Mouse (Mus musculus): ENCODE results near the gene 1700025C18Rik. TPM values are rescaled to one million over a fixed set of nuclear protein-coding genes. Genes with fewer than 3 reads are reported as not detected.

The 1700025C18Rik gene
- total and polyA plus RNA-seq, 2 experiments from 2014 or later: not detected

DNA sequence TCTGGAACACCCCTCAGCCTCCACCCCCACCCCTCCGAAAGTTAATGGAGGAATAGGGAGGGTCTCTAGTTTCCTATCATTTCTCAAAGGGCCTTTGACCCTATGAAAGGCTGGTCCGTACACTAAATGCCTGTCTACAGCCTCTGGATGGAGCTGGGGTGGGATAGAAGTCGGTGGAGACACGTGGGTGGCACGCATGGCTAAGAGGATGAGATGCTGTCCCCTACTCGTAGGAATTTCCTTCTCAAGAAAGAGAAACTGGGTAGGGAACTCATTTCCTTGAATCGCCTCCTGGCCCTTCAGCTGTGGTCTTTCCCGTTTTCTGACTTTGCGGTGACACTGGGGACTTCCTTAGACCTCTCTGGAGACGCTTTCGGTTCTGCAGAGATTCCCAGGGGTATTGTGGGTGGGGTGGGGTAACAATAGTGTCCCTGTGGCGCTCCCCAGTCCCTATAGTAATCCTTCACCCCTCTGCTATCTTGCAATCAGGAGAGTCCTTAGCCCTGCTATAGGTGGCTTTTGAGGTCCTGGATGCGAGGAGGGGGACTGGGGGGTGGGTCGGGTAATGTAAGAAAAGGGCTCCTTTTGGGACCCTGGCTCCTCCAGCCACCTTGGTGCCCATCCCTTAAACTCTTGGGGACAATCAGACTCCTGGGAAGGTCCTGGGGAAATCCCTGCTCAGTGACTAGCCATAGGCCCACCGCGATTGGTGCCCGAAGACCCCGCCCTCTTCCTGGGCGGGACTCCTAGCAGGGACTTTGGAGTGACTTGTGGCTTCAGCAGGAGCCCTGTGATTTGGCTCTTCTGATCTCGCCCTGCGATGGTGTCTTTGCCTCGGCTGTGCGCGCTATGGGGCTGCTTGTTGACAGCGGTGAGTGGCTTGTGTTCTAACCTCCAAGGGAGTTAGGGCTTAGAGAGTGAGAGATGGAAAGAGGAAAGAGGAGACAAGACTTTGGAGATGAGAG is 35.4 kb downstream of the 1700025C18Rik start, which contains the start of gene Cd40:
Cd40 (plus strand) TSS at position 740 of the 965 bp plus-strand sequence.
- 13% methylated on average over 25 of the region's 25 CpGs for WGBS
- DNase-seq (ENCODE audit: low spot score): peak; percentile 44

GRCm38 (mm10) chr2:165051566-165051965 is 39.0 kb downstream of the 1700025C18Rik start:
- WGBS: 18% methylated on average over 11 of the region's 11 CpGs
- Histone ChIP-seq H3K4me3 (ENCODE audit: low read depth, low read length) (no peak overlapping the region), H3K4me2 (ENCODE audit: low read depth, low read length, poor library complexity, severe bottlenecking) (peak overlapping the region; percentile 9; the same call in 1 of the 2 replicates), H3K9me3 (ENCODE audit: low read length) (no peaks in the 10 kb centered on the region), H3K4me1 (ENCODE audit: insufficient read depth, low read length) (no peaks in the 10 kb centered on the region), H3K27me3 (ENCODE audit: insufficient read depth, low read length) (no peaks in the 10 kb centered on the region), H3K27ac (ENCODE audit: low read depth, low read length) (peak overlapping the region; percentile 60), H3K9ac (replicated peaks; ENCODE audit: low read length, poor library complexity, severe bottlenecking) (no peak overlapping the region), H3K36me3 (ENCODE audit: insufficient read depth, low read length) (no peaks in the 10 kb centered on the region)
- peak; percentile 44; the same call in 1 of the 2 replicates for ATAC-seq (ENCODE audit: low FRiP score)
- DNase-seq (ENCODE audit: low spot score): no peak
- no peak for TF ChIP-seq CTCF (IDR thresholded peaks at IDR 0.05)

More for the DNA sequence above, 35.4 kb downstream of the 1700025C18Rik start, which contains the start of gene Cd40:
- Histone ChIP-seq H3K27me3 (ENCODE audit: insufficient read depth, low read length) (no peaks in the 10 kb centered on the region), H3K9me3 (ENCODE audit: low read length) (no peaks in the 10 kb centered on the region), H3K4me3 (ENCODE audit: low read depth, low read length) (peak within 1 kb of the TSS; percentile 10; the same call in 1 of the 2 replicates), H3K27ac (ENCODE audit: low read depth, low read length) (no peak within 1 kb of the TSS), H3K9ac (replicated peaks; ENCODE audit: low read length, poor library complexity, severe bottlenecking) (no peak within 1 kb of the TSS), H3K4me1 (ENCODE audit: insufficient read depth, low read length) (no peaks in the 10 kb centered on the region), H3K36me3 (ENCODE audit: insufficient read depth, low read length) (no peaks in the 10 kb centered on the region), H3K4me2 (ENCODE audit: low read depth, low read length, poor library complexity, severe bottlenecking) (peak within 1 kb of the TSS; percentile 28)
- no peak for ATAC-seq (ENCODE audit: low FRiP score)
- no peak for TF ChIP-seq CTCF (IDR thresholded peaks at IDR 0.05)

- H3K27me3 ChIP-seq (ENCODE audit: insufficient read depth, low read length): no peaks in the 10 kb centered on the region
- ATAC-seq (ENCODE audit: low FRiP score): 0 out of 2 replicates have a peak, but pooled peaks have one; percentile 23
- no peak for DNase-seq (ENCODE audit: low spot score)
- WGBS: 64% methylated on average over 18 of the region's 18 CpGs
- no peak overlapping the region for H3K4me3 ChIP-seq (ENCODE audit: low read depth, low read length)
- H3K27ac ChIP-seq (ENCODE audit: low read depth, low read length): peak overlapping the region; percentile 60
- no peak; the same call in 1 of the 2 replicates for TF ChIP-seq CTCF (IDR thresholded peaks at IDR 0.05)
- H3K4me2 ChIP-seq (ENCODE audit: low read depth, low read length, poor library complexity, severe bottlenecking): no peak overlapping the region
- no peaks in the 10 kb centered on the region for H3K9me3 ChIP-seq (ENCODE audit: low read length)
- no peaks in the 10 kb centered on the region for H3K36me3 ChIP-seq (ENCODE audit: insufficient read depth, low read length)
- no peaks in the 10 kb centered on the region for H3K4me1 ChIP-seq (ENCODE audit: insufficient read depth, low read length)
- no peak overlapping the region for H3K9ac ChIP-seq (replicated peaks; ENCODE audit: low read length, poor library complexity, severe bottlenecking)
Observed at GRCm38 (mm10) chr2:165050826-165051548, 39.6 kb downstream of the 1700025C18Rik start.

DNA sequence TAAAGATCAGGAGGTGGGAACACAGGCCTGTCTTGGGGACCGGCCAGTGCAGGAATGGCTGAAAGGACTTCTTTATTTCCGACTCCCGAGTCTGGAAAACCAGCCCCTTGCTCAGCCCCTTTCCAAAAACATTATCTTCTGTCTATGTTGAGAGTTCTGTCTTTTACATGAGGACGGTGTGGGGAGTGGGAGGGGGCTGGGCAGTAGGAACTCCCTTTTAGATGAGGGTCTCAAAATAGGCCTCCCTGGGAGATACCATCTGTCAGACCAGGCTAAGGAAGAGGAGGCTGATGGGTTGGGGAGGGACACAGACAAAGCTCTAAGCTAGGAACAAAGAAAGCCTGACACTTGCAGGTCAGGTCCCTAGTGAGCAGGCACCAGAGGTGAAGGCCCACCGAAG is 41.5 kb downstream of the 1700025C18Rik start:
- DNase-seq (ENCODE audit: low spot score) (no peak), ATAC-seq (ENCODE audit: low FRiP score) (no peak)
- no peak overlapping the region for H3K9ac ChIP-seq (replicated peaks; ENCODE audit: low read length, poor library complexity, severe bottlenecking)
- no peaks in the 10 kb centered on the region for H3K27me3 ChIP-seq (ENCODE audit: insufficient read depth, low read length)
- H3K4me1 ChIP-seq (ENCODE audit: insufficient read depth, low read length): no peaks in the 10 kb centered on the region
- H3K36me3 ChIP-seq (ENCODE audit: insufficient read depth, low read length): no peaks in the 10 kb centered on the region
- no peaks in the 10 kb centered on the region for H3K9me3 ChIP-seq (ENCODE audit: low read length)
- H3K27ac ChIP-seq (ENCODE audit: low read depth, low read length): no peak overlapping the region
- no peak for TF ChIP-seq CTCF (IDR thresholded peaks at IDR 0.05)
- H3K4me2 ChIP-seq (ENCODE audit: low read depth, low read length, poor library complexity, severe bottlenecking): no peak overlapping the region
- 59% methylated on average over 5 of the region's 5 CpGs for WGBS
- no peak overlapping the region for H3K4me3 ChIP-seq (ENCODE audit: low read depth, low read length)

GRCm38 (mm10) chr2:165043729-165044128 is 46.8 kb downstream of the 1700025C18Rik start:
- H3K9ac ChIP-seq (replicated peaks; ENCODE audit: low read length, poor library complexity, severe bottlenecking): no peak overlapping the region
- H3K4me1 ChIP-seq (ENCODE audit: insufficient read depth, low read length): peaks cover 4% of the 10 kb centered on the region; the same call in 1 of the 2 replicates
- no peaks in the 10 kb centered on the region for H3K27me3 ChIP-seq (ENCODE audit: insufficient read depth, low read length)
- H3K36me3 ChIP-seq (ENCODE audit: insufficient read depth, low read length): no peaks in the 10 kb centered on the region
- H3K27ac ChIP-seq (ENCODE audit: low read depth, low read length): peak overlapping the region; percentile 55
- TF ChIP-seq CTCF (IDR thresholded peaks at IDR 0.05): no peak
- ATAC-seq (ENCODE audit: low FRiP score): no peak
- no peak overlapping the region for H3K4me3 ChIP-seq (ENCODE audit: low read depth, low read length)
- H3K9me3 ChIP-seq (ENCODE audit: low read length): no peaks in the 10 kb centered on the region
- H3K4me2 ChIP-seq (ENCODE audit: low read depth, low read length, poor library complexity, severe bottlenecking): peak overlapping the region; percentile 36; the same call in 1 of the 2 replicates
- no peak for DNase-seq (ENCODE audit: low spot score)
- WGBS: 52% methylated on average over 2 of the region's 2 CpGs

Data from midbrain, postnatal 0 days (tissue).